Mouse (Mus musculus): ENCODE measurements around the gene Dpagt1. TPM values are rescaled to one million over a fixed set of nuclear protein-coding genes. Genes with fewer than 3 reads are reported as not detected.
"Not testable (repeated sequence)": the region's sequence is repeated elsewhere in the genome, so short reads cannot be mapped to it uniquely, and the experiment has no call there.

Gene Dpagt1
- polyA plus RNA-seq, 1 experiment, result 54.7 TPM

DNA sequence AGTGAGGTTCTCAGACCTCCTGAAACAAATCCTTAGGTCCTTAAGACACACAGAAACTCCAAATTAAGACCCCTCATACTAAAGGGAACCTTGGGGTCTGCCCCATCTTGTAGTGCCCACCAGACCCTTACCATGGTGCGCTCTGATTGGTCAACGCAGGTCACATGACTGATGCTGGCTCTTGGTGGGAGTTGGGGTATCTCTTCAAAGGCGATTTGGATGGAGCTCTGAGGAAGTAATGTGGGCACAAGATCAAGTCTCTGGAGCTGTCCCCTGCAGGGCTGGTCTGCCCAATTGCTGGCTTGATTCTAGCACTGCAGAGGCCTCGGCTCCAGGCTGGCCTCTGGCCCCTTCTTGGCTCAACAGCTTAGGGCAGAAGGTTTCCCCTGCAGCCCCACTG, 8.4 kb upstream of the Dpagt1 start:
- Histone ChIP-seq H3K27ac (ENCODE audit: insufficient read depth, low read length) (no peak overlapping the region), H3K4me3 (ENCODE audit: insufficient read depth, low read length) (no peak overlapping the region), H3K4me1 (ENCODE audit: control insufficient read depth, insufficient read depth, low read length) (0 out of 2 replicates have a peak, but pooled peaks cover 7% of the 10 kb centered on the region)
- TF ChIP-seq POLR2A (IDR thresholded peaks at IDR 0.05; ENCODE audit: low read depth, low read length) (no peak), CTCF (IDR thresholded peaks at IDR 0.05; ENCODE audit: borderline replicate concordance, insufficient read depth, low read length) (no peak)

- no peak overlapping the region for H3K27ac ChIP-seq (ENCODE audit: insufficient read depth, low read length)
- peak overlapping the region; percentile 75 for H3K4me3 ChIP-seq (ENCODE audit: insufficient read depth, low read length)
- TF ChIP-seq CTCF (IDR thresholded peaks at IDR 0.05; ENCODE audit: borderline replicate concordance, insufficient read depth, low read length), result no peak
- TF ChIP-seq POLR2A (IDR thresholded peaks at IDR 0.05; ENCODE audit: low read depth, low read length), result no peak
- 0 out of 2 replicates have a peak, but pooled peaks cover 7% of the 10 kb centered on the region for H3K4me1 ChIP-seq (ENCODE audit: control insufficient read depth, insufficient read depth, low read length)
These were observed 7.6 kb upstream of the Dpagt1 start for GRCm38 (mm10) chr9:44318076-44318825.

- TF ChIP-seq POLR2A (IDR thresholded peaks at IDR 0.05; ENCODE audit: low read depth, low read length), result no peak
- no peak for TF ChIP-seq CTCF (IDR thresholded peaks at IDR 0.05; ENCODE audit: borderline replicate concordance, insufficient read depth, low read length)
- Histone ChIP-seq H3K27ac (ENCODE audit: insufficient read depth, low read length) (no peak overlapping the region), H3K4me3 (ENCODE audit: insufficient read depth, low read length) (peak overlapping the region; percentile 75), H3K4me1 (ENCODE audit: control insufficient read depth, insufficient read depth, low read length) (0 out of 2 replicates have a peak, but pooled peaks cover 7% of the 10 kb centered on the region)
These were observed 7.1 kb upstream of the Dpagt1 start for GRCm38 (mm10) chr9:44318826-44319095.

DNA sequence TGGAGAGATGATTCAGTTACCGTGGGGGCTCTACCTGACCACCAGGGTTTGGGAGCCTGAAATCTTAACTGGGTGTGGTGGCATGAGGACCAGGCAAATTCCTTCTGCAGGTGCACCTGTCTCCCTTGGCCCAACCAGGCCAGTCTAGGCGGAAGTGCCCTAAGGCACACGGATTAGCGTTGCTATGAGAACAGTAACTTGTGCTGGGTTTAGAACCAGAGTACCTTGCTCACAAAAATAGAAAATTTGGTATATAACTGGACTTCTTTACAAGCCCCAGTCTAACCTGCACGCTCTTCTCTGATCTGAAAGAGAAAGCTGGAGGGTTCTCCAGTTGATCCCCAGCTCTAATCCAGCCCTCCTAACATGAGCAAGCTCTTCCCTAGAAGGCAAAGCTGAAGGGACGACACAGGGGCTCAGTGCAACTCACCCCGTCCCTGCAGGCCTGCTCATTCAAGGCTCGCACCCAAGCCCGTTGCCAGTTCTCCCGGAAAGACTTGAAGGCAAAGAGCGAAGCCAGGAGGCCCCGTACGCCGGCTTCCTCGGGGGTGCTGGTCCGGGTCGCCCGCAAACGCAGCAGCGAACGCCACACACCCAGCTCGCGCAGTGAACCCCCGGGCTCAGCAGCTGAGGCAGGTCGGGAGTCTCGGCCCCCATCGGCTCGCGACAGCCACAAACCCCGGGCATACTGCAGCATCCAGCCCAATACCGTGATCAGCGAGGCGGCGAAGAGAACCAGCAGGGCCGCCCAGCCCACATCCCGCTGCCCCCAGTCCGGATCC, 6.5 kb upstream of the Dpagt1 start:
- H3K27ac ChIP-seq (ENCODE audit: insufficient read depth, low read length), result peak overlapping the region; percentile 16; the same call in 1 of the 2 replicates
- TF ChIP-seq POLR2A (IDR thresholded peaks at IDR 0.05; ENCODE audit: low read depth, low read length) (no peak), CTCF (IDR thresholded peaks at IDR 0.05; ENCODE audit: borderline replicate concordance, insufficient read depth, low read length) (no peak)

DNA sequence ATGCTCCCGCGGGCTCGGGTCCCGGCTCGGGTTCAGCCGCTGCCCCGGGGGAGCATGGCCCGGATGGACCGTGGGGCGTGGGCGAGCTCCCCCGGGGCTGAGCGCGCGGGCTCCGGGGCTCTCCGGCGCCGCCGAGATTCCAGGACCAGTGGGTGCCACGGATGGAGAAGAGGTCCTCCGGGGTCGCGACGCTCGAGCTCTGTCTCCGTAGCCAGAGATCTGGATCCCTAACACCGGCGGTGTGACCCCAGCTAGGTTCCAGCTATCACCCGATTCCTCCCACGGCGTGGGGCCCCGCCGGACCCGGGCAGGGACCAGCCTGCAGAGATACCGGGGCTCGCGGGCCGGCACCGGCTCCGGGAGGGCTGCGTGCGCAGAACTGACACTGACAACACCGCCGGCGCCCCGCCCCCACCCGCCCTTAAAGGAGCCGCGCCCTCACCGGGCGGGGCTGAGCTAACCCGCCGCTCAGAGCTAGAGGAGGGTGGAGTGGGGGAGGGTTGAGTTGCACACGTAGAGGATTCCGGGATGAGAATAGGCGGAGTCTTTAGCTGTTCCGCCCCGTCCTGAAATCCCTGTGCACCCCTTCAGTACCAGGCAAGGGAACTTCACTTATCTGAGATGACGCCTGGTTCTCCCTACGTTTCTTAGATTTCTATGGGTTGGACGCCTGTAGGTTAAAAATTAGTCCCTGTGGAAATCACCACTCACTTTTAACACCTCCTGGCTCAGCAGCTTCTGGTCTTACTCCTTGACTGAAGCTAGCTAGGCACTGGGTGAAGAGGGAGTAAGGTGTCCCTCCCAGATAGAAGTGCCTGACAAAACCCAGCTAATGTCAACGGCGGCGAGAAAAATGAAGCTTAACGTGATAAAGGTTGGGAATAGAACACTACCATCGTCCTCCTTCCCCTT, 5.7 kb upstream of the Dpagt1 start, which contains the start of gene C2cd2l:
Gene C2cd2l (minus strand): TSS at position 399 of the 912 bp plus-strand sequence.
- TF ChIP-seq POLR2A (IDR thresholded peaks at IDR 0.05; ENCODE audit: low read depth, low read length) (peak; percentile 78), CTCF (IDR thresholded peaks at IDR 0.05; ENCODE audit: borderline replicate concordance, insufficient read depth, low read length) (no peak)
- H3K27ac ChIP-seq (ENCODE audit: insufficient read depth, low read length), result peak within 1 kb of the TSS; percentile 16
- 0 out of 2 replicates have a peak, but pooled peaks cover 7% of the 10 kb centered on the region for H3K4me1 ChIP-seq (ENCODE audit: control insufficient read depth, insufficient read depth, low read length)
- H3K4me3 ChIP-seq (ENCODE audit: insufficient read depth, low read length), result peak within 1 kb of the TSS; percentile 75

More for the DNA sequence above, 6.5 kb upstream of the Dpagt1 start:
- Histone ChIP-seq H3K4me3 (ENCODE audit: insufficient read depth, low read length) (peak overlapping the region; percentile 75), H3K4me1 (ENCODE audit: control insufficient read depth, insufficient read depth, low read length) (0 out of 2 replicates have a peak, but pooled peaks cover 7% of the 10 kb centered on the region)

DNA sequence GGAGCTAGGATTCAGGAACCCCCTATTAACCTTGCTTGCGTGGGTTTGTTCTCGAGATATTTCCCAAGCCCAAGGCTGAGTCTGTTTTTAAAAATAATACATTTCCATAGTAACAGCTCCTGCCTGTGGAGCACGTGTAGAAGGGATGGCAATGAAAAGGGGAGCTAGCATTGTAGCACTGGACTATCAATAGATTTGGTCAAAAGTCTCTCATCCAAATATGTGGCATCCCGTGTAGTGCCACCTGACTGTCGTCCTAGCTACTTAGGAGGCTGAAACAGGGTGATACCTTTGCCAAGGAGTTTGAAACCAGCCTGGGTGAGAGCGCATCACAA, 5.1 kb upstream of the Dpagt1 start:
- no peak overlapping the region; the same call in 1 of the 2 replicates for H3K27ac ChIP-seq (ENCODE audit: insufficient read depth, low read length)
- H3K4me3 ChIP-seq (ENCODE audit: insufficient read depth, low read length), result peak overlapping the region; percentile 27
- 0 out of 2 replicates have a peak, but pooled peaks cover 7% of the 10 kb centered on the region for H3K4me1 ChIP-seq (ENCODE audit: control insufficient read depth, insufficient read depth, low read length)
- TF ChIP-seq POLR2A (IDR thresholded peaks at IDR 0.05; ENCODE audit: low read depth, low read length) (no peak), CTCF (IDR thresholded peaks at IDR 0.05; ENCODE audit: borderline replicate concordance, insufficient read depth, low read length) (no peak)

GRCm38 (mm10) chr9:44323656-44324055, 2.2 kb upstream of the Dpagt1 start:
- H3K27ac ChIP-seq (ENCODE audit: insufficient read depth, low read length); H3K4me1 ChIP-seq (ENCODE audit: control insufficient read depth, insufficient read depth, low read length); H3K4me3 ChIP-seq (ENCODE audit: insufficient read depth, low read length): not testable (repeated sequence)

DNA sequence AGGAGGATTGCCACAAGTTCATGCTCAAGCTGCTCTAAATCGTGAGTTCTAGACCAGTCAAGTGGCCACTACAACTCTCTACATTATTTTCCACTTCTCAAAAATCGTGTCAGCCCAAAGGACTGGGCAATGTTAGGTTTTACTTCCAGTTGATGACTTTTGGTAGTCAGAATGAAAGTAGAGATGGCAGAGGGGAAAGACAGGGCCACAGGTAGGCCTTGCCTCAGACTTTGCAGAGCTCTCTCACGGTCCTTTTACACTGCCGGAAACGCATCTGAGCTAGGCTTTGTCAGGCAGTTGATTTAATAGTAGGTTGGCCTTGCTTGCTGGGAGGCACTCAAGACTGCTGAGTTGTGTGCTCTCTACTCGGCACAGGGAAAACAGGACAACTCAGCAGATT, 1.7 kb upstream of the Dpagt1 start:
- no peaks in the 10 kb centered on the region for H3K4me1 ChIP-seq (ENCODE audit: control insufficient read depth, insufficient read depth, low read length)
- H3K27ac ChIP-seq (ENCODE audit: insufficient read depth, low read length), result no peak overlapping the region
- H3K4me3 ChIP-seq (ENCODE audit: insufficient read depth, low read length), result no peak overlapping the region
- TF ChIP-seq CTCF (IDR thresholded peaks at IDR 0.05; ENCODE audit: borderline replicate concordance, insufficient read depth, low read length) (no peak), POLR2A (IDR thresholded peaks at IDR 0.05; ENCODE audit: low read depth, low read length) (no peak)

GRCm38 (mm10) chr9:44325032-44325767, 619 bp upstream of the Dpagt1 start:
- not testable (repeated sequence) for H3K4me1 ChIP-seq (ENCODE audit: control insufficient read depth, insufficient read depth, low read length)
- Histone ChIP-seq H3K4me3 (ENCODE audit: insufficient read depth, low read length) (0 out of 2 replicates have a peak overlapping the region, but pooled peaks have one; percentile 80), H3K27ac (ENCODE audit: insufficient read depth, low read length) (peak overlapping the region; percentile 80)
